Mouse (Mus musculus): ENCODE data around the gene Syna.

Syna gene

DNA sequence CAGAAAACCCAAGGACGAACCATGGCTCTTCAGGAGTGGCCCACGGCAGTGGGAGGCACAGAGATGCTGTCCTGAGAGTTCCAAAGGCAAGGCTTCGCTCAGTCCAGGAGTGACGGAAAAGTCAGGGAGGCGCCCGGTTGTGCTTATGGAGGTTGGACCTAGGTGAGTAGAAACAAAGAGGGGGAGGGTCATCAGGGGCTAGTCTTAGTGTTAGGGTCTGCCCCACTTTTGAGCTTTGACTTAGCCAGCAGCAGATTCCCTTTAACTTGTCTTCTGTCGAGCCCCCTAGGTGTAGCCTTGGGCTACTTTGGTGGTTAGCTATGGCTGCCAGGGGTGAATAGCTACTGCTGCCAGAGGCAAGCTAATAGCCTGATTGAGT lies at the start of gene Syna:
Gene Syna (minus strand): TSS at position 101 of the 379 bp plus-strand sequence.
- no peak for DNase-seq (ENCODE audit: low read depth, low spot score)

DNA sequence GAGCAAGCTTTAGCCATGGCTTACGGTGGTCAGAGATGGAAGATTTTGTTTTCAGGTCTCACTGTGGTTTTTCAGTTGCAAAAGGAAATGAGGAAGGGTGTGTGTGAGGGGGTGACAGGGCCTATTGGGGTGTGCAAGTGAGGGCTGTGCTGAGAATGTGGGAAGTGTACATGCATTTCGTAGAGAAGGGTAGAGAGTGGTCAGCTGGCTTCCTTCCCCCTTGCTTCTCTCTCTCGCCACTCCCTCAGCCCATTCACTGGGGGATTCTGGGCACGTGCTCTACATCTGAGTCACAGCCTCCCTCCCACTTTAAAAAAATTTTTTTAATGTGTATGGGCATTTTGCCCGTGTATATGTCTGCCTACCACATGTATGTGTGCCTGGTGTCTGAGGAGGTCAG lies 47.1 kb upstream of the Syna start:
- no peak for DNase-seq (ENCODE audit: low read depth, low spot score)

DNA sequence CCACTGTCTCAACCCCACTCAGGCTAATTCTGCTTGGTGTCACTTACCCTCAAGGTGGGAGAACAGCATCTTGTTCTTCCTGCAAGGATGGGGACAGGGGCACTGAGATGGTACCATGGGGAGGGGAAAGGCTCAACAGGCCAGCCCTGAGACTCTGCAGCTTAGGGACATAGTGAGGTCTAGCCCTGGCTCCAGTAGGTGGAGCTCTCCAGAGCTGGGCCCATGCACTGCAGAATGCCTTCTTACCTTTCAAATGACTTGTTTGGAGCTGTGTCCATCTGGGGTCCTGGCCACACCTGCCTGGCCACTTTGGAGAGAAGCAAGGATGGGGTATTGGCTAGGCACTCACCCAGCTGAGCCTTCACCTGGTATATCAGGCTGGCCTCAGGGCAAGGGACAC lies 46.3 kb upstream of the Syna start:
- no peak for DNase-seq (ENCODE audit: low read depth, low spot score)

DNA sequence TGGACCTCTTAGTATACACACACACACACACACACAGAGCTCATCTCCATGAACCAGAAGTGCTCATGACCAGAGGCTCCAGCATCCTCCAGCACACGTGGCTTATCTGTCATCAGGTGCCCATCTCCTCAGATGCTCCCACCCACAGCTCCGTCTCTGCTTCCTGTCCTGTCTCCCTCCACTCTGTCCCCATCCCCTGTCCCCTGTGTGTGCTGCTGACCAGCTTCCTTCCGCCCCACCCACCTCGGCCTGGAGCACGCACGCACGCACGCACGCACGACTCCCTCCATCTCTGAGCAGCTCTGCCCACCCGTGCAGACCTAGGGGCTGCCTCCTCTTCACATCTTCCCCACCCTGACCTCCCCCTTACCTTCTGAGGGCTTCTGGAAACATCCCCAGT lies 44.4 kb upstream of the Syna start:
- no peak for DNase-seq (ENCODE audit: low read depth, low spot score)

DNA sequence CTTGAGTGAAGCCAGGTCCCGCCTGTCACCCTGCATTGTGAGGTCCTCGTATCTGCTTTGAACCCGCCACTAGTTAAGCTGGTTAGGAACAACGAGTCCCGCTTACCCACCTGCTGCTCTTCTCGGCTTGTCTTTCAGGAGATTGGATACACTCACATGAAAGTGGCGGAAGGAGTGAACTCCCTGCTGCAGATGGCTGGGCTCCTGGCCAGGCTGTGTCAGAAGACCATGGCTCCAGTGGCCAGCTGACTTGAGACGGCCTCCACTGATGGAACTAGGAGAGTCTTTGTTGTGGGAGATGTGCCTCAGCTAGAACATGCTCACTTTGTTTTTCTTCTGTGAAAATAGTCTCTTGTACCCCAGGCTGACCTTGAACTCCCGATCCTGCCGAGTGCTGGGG lies 37.7 kb upstream of the Syna start:
- DNase-seq (ENCODE audit: low read depth, low spot score), result no peak

DNA sequence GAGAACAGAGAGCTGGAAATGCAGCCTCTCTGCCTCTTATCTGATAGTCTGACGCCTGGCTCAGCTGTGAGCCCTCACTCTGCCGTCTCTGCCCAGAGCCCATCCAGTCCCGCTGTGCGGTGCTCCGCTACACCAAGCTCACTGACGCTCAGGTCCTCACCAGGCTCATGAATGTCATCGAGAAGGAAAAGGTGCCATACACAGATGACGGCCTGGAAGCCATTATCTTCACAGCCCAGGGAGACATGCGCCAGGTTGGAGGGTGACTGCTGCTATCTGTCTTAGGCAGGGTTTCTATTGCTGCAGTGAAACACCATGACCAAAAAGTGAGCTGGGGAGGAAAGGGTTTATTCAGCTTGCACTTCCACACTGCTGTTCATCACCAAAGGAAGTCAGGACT lies 33.1 kb upstream of the Syna start:
- no peak for DNase-seq (ENCODE audit: low read depth, low spot score)

DNA sequence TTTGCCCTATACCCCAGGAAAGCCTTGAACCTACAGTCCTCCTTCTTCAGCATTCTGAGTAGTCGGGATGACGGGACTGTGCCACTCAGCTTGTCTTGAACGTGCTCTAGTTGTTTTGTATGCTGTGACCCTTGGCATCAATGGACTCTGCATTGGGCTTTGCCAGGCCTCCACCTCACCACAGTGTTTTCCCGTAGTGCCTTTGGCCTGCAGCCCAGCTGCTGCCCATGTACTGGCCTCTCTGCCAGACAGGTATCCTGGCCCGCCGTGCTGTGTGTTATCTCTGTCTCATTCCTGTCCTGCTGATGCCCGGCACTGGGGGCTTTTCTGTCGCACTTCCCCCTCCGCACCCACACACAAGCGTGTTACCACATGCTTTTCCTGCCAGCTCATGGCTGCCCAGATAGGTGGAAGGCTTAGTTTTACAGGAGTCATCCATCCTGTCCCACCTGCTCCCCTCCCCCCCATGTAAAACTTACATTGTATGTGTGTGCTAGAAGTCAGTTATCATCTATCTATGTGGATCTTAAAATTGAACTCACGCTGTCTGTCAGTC lies 32.1 kb upstream of the Syna start:
- no peak for DNase-seq (ENCODE audit: low read depth, low spot score)

DNA sequence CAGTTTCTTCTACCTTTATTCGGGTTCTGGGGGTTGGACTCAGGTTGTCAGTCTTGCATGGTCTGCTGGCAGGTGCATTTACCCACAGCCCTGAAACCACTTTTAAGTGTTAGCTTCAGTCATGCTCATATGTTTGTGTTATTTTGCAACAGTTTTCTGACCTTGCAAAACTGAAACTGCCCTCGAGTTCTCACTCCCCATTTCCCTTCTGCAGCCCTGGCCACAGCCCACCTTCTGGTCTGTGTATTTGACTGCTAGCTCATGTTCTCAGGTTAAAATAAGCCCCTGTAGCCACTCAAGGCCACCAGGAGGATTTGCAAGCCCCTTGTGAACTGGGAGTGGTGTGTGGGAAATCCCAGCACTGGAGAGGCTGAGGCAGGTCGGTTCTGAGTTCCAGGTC lies 29.9 kb upstream of the Syna start:
- no peak for DNase-seq (ENCODE audit: low read depth, low spot score)

DNA sequence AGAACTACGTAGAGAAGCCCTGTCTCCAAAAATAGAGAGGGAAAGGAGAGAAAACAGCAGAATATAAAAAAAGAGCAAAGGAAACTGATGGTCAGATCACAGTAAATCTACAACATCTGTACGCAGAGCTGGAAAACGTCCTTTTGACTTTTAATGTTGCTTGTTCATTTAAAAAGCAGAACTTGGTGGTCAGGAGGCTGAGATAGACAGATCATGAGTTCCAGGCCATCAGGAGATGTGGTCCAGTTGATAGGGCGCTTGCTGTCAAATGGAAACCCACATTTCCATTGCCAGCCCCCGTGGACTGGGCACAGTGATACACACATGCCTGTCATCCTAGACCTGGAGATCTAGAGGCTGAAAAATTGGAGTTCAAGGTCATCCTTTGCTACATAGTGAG lies 24.8 kb upstream of the Syna start:
- no peak for DNase-seq (ENCODE audit: low read depth, low spot score)

DNA sequence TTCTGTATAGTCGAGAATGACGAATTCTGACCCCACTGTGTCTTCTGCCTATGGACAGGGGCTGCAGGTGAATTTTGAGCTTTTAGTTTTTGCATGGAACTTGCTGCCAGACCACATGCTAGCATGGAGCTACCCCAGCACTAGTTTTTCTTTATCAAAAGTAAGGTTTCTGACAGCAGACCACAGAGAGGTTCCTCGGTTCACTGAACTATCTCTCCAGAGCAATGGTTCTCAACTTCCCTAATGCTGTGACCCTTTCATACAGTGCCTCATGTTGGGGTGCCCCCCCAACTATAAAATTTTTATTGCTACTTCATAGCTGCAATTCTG lies 23.9 kb upstream of the Syna start:
- no peak for DNase-seq (ENCODE audit: low read depth, low spot score)

DNA sequence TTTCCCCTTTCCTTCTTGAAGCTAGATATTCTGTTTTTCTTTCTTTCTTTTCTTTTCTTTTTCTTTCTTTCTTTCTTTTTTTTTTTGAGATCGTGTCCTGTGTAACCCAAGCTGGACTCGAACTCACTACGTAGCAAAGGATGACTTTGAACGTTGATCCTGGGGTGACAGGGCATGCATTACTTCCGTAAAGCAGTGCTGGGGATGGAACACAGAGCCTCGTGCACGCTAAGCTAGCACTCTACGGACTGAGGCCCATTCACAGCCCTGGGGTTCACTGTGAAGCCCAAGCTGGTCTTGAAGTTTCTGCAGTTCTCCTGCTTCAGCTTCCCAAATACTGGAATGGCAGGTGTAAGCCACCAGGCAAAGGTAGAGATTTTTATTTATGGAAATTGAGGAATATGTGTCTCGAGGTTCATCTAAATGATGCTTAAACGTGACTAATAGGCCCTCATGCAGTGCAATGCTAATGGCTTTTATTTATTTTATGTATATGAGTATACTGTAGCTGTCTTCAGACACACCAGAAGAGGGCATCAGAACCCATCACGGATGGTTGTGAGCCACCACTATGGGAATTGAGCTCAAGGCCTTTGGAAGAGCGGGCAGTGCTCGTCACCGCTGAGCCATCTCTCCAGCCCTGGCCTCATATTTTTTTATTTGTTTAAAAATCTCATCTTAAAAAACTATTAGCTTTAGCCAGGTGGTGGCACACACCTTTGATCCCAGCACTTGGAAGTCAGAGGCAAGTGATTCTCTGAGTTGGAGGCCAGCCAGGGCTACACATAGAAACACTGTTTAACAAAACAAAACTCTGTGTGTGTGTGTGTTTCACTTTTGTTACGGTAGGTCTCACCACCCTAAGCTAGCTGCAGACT lies 23.3 kb upstream of the Syna start:
- DNase-seq (ENCODE audit: low read depth, low spot score), result no peak

DNA sequence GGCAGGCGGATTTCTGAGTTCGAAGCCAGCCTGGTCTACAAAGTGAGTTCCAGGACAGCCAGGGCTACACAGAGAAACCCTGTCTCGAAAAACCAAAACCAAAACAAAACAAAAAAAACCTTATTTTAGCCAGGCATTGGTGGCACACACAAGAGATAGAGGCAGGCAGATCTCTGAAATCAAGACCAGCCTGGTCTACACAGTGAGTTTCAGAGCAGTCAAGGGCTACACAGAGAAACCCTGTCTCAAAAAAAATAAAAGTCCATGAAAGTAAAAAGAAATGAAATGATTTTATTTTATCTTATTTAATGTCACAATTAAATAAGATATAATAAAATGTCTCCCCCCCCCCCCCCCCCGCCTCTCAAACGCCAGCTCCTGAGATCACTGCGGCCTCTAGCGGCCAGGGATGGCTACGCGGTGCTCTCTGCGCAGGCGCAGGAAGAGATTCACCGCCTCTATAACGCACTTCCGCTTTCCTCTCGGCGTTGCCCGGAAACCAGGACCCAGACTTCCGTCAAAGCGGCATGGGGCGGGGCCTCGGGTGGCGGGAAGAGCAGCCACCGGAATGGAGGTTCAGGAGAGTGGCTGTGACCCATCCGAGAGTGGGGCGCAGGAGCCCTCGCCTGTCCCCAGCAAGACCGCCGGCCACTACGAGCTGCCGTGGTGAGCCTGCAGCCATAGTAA lies 22.4 kb upstream of the Syna start:
- peak; percentile 98 for DNase-seq (ENCODE audit: low read depth, low spot score)

DNA sequence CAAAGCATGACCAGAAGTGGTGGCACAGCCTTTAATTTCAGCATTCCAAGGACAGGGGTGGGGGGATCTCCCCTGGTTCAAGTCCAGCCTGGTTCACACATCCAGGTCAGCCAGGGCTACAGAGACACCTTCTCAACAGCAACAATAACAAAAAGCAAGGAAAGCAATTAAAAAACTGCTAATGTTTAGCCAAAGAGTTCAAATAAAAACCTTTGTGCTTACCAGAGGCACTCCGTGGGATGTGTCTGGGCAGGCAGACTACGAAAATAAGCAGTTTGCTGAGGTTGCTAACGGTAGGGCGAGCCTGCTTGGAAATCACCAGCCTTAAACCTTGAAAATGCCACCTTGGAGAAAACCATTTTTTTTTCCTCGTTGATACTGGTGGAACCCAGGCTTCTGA lies 21.2 kb upstream of the Syna start, which contains the start of gene Rfc2:
Gene Rfc2 (plus strand): TSS at position 221 of the 400 bp plus-strand sequence.
- no peak for DNase-seq (ENCODE audit: low read depth, low spot score)

DNA sequence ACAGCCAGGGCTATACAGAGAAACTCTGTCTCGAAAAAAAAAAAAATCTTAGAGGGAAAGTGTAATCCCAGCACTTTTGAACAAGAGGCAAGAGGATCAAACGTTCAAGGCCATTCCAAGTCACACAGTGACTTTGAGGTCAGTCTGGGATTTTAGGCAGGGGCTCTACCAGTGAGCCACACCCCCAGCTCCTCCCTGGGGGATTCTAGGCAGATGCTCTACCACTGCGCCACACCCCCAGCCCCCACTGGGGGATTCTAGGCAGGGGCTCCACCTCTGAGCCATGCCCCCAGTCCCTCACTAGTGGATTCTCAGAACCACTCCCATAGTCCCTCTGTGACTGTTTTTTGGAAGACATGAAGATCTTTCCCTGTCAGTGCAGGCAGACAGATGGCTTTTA lies 19.2 kb upstream of the Syna start:
- no peak for DNase-seq (ENCODE audit: low read depth, low spot score)

DNA sequence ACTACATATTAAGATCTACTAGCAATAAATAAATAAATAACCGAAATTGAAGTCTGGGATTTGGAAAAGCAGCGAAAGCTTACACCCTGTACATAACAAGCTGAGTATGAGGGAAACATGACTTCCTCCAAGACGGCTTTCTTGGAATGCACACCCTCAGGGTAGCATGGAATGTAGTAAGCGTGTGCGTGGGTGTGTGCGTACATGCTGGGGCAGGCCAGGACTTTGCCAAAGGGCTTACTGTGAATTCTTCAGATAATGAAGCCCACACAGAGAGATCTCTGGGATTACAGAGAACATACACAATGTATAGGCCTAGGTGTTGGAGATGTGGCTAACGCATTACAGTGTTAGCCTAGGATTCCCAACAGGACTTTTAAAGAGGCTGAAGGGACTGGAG lies 17.6 kb upstream of the Syna start:
- no peak for DNase-seq (ENCODE audit: low read depth, low spot score)

DNA sequence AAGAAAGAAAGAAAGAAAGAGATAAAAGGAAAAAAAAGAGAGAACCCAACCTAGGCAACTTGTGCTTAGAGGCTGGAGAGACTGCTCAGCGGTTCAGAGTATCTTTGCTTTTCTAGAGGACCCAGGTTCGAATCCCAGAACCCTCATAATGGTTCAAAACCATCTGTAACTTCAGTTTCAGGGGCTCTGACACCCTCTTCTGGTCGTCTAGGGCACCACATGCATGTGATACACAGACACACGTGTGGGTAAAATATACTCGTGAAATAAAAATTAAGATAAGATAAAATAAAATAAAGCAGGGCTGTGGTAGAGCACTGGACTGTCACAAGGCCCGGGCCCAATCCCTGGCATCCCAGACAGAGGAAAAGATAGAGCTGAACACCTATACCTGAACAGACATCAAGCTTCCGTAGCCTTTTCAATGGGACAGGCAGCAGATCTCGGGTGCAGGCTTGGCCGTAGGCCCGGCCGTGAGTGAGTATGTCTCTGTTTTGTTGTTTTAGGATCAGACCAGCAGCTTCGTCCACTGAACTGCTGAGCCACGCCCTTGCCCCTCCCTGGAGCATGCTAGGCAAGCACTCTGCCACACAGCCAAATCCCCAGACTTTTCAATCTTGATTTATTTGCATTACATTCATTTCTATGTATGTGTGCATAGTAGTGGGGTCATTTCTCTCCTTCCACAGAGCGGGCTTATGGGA lies 16.7 kb upstream of the Syna start:
- DNase-seq (ENCODE audit: low read depth, low spot score), result no peak

DNA sequence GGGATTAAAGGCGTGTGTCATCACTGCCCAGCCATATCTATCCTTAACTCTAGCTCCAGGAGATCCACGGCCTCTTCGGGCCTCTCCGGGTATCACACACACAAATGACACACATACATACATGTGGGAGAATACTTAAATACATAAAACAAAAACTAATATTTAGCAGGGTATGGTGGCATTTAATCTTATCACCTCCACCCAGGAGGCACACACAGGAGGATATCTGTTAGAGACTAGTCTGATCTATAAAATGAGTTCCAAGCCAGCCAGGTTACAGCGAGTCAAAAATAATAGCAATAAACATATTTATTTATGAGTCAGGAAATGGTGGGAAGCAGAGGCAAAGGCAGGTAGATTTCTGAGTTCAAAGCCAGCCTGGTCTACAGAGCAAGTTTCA lies 15.9 kb upstream of the Syna start:
- no peak for DNase-seq (ENCODE audit: low read depth, low spot score)

DNA sequence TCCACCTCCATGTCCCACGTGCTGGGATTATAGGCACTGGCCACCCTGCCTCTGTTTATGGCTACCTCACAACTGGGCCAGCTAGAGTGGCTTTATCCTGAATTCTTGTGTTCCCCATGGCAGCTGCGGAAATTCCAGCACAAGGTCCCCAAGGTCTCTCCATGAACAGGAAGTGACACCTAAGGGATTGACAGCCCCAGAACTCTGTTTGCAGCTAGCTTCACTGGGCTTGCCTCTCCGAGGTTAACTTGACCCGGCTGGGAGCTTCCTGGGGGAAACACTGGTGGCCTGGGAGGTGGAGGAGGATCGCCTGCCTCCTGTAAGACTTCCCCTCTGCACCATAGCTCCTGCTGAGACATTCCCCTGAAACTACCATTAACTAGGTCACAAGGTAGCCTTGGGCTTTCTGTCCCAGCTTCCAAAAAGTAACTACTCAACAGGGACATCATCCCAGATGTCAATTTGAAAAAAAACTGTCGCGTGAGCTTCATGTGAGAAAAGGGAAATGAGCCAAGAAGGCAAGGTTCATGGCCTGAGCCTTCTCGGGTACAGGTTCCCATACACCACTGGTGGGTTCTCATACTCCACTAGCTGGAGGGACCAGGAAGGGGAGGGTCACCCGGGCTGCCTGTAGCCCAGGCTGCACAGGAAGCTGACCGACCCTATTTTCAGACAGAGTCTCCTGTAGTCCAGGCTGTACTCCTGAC lies 12.7 kb upstream of the Syna start:
- no peak for DNase-seq (ENCODE audit: low read depth, low spot score)

DNA sequence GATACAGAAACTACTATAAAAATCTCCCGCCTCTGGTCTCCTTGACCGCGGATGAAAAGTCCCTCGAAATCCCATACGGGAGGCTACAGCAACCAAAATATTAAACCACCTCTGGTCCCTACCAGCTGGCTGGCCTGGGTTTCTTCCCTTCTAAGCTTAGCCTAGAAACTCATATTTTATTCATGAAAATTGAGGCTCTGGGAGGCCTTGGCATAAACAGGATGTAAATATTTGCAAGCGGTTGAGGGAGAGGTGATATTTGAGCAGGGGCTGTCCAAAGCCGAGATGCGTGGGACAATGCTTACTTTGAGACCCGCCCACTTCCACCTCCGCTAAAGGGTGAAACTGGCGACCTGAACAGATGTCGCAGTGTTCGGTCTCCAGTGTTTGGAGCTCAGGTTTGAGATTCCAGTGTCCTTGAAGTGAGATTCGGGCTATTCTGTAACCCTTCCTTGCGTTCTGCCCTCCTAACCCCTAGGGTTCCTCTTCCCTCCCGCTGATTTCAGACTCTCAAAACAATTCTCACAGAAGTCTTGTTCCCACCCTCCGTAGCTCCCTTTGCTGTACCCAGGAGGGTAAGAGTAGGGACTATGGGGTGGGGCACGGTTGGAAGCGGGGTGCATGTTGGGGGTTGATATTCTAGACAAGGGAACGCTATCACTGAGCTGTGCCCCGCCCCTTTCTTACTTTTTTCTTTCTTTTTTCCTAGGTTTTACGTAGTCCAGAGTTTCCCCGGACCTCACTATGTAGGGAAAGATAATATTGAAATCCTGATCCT lies 11.9 kb upstream of the Syna start:
- peak; percentile 72 for DNase-seq (ENCODE audit: low read depth, low spot score)

DNA sequence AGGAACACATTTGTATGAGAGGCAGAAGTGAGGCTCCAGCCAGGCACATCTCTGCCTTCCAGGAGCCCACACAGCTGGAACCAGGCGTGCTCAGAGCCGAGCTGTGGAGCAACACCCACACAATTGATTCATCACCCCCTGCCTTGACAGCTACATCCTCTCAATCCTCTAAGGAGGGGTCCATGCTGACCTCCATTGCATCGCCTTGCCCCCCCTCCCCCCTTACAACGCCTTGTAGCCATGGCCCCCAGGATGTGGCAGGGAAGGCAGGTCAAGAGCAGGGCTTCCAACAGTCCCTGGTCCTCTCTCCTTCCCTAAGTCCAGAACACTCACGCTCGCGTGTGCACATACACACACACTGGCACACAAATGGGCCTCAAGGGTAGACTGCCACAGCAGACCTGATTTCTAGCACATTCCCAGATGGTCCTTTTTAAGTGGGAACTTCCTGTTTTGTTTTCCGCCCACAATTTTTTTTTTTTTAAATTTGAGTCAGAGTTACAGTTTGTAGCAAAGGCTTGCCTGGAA lies 9.1 kb upstream of the Syna start:
- no peak for DNase-seq (ENCODE audit: low read depth, low spot score)

DNA sequence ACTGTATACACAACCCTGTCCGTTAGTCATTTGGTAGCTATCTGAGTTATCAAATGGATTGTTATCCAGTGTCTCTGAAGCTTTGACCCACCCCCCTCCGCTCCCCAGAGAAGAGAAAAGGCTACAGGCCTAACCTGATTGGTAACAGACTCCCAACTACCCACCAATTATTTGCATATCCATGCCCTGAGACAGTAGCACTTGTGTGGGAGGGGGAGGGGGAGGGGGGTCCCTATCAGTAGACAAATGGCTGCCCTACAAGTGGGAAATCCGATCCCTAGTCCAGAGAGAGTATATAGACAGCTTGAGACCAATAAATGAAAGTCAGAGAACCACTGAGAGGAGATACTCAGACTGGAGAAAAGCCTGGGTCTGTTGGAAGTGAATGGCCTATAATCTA lies 8.1 kb upstream of the Syna start:
- DNase-seq (ENCODE audit: low read depth, low spot score), result no peak
